Mouse (Mus musculus) heart, postnatal 0 days (tissue): ENCODE data around the gene Manbal. TPM values are rescaled to one million over a fixed set of nuclear protein-coding genes. Genes with fewer than 3 reads are reported as not detected.

Experiments used
- ATAC-seq: fragments of 200-750 bp; cut with Nextera tagmentation; 2 replicates; pipeline ENCODE4 v1.8.0; 2017; ENCODE audit warnings: low read depth, moderate number of reproducible peaks, moderate library complexity; ENCODE audit not compliant: insufficient read depth
- DNase-seq: peaks from one replicate; pipeline ENCODE4 v3.0.0-alpha.2; 2016; ENCODE audit warnings: low spot score
- H3K27ac ChIP-seq: fragments of 300-500 bp; sonication (generic); 2 replicates; pipeline ENCODE4 v1.5.1; 2014; ENCODE audit warnings: low read depth, mild to moderate bottlenecking
- H3K27me3 ChIP-seq: fragments of 300-500 bp; sonication (generic); 2 replicates; pipeline ENCODE4 v1.6.1; 2014; ENCODE audit warnings: low read length, mixed read lengths; ENCODE audit not compliant: control insufficient read depth, insufficient read depth
- H3K36me3 ChIP-seq: fragments of 300-500 bp; sonication (generic); replicated peaks from 2 replicates; pipeline ENCODE4 v1.6.1; 2014; ENCODE audit warnings: low read length, mixed read lengths; ENCODE audit not compliant: control insufficient read depth, insufficient read depth
- H3K4me1 ChIP-seq: fragments of 300-500 bp; sonication (generic); 2 replicates; pipeline ENCODE4 v1.6.1; 2014; ENCODE audit warnings: antibody characterized with exemption; ENCODE audit not compliant: control insufficient read depth, insufficient read depth
- H3K4me2 ChIP-seq: fragments of 300-500 bp; sonication (generic); 2 replicates; pipeline ENCODE4 v1.6.1; 2014; ENCODE audit warnings: low read depth, mild to moderate bottlenecking, low read length, moderate library complexity
- H3K4me3 ChIP-seq: fragments of 300-500 bp; sonication (generic); 2 replicates; pipeline ENCODE4 v1.5.1; 2014; ENCODE audit warnings: low read depth, low read length
- H3K9ac ChIP-seq: fragments of 300-500 bp; sonication (generic); replicated peaks from 2 replicates; pipeline ENCODE4 v1.6.1; 2014; ENCODE audit warnings: low read depth, low read length, mixed read lengths
- H3K9me3 ChIP-seq: fragments of 300-500 bp; sonication (generic); replicated peaks from 2 replicates; pipeline ENCODE4 v1.6.1; 2016; ENCODE audit warnings: low read length; ENCODE audit not compliant: control insufficient read depth
- CTCF ChIP-seq: IDR thresholded peaks from 2 replicates; pipeline ENCODE4 v1.5.1; 2016; ENCODE audit warnings: antibody characterized with exemption, control low read depth, low read depth
- EP300 ChIP-seq: IDR thresholded peaks from 2 replicates; pipeline ENCODE4 v1.6.1; 2016; ENCODE audit warnings: antibody characterized with exemption, low read depth
- WGBS: fragments of 180-500 bp; shearing (Covaris S2); extraction: QIAGEN DNeasy Blood & Tissue Kit; methylation state at CpG from one replicate; pipeline ENCODE4 v1.1.7; 2014; 5-methylcytosine and 5-hydroxymethylcytosine counted together
- polyA plus RNA-seq: library from polyadenylated mRNA; unstranded; fragments of >200 nt; fragmentation: Nextera tagmentation; extraction: Ambion mirVana; gene quantifications from 2 replicates; pipeline ENCODE4 v1.2.1, GENCODE M21; 2015
- total RNA-seq: library from RNA; depleted of rRNA; stranded (reverse); fragments of >200 nt; gene quantifications from 2 replicates; pipeline ENCODE4 v1.2.3, GENCODE M21; 2014; ENCODE audit warnings: low replicate concordance; rRNA removed

The Manbal gene
- total and polyA plus RNA-seq, 2 experiments from 2014 or later = 23.6 to 55.5 TPM

DNA sequence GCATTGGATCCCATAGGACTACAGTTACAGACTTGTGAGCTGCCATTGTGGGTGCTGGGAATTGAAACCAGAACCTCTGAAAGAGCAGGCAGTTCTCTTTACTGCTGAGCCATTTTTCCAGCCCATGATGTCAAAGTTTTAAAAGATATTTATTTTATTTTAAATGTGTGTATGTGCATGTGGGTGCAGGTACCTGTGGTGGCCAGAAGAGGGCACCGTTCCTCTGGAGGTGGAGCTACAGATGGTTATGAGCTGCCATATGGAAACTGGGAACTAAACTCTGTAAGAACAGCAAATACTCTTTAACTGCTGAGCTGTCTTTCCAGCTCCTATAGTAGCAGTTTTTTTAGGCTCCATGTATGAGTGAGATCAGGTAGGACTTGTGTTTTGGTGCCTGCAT, 74.0 kb downstream of the Manbal start:
- Histone ChIP-seq H3K27me3 (no peaks in the 10 kb centered on the region), H3K4me1 (no peaks in the 10 kb centered on the region), H3K4me2 (no peak overlapping the region), H3K9ac (no peak overlapping the region), H3K9me3 (no peaks in the 10 kb centered on the region), H3K4me3 (no peak overlapping the region), H3K36me3 (0 out of 2 replicates have a peak, but pooled peaks cover 9% of the 10 kb centered on the region), H3K27ac (no peak overlapping the region)
- no peak for ATAC-seq
- 88% methylated on average over 1 of the region's 1 CpGs for WGBS
- DNase-seq = no peak
- no peak for TF ChIP-seq EP300
- no peak for TF ChIP-seq CTCF

Other genes with a start within 250 kb of the Manbal start
- gene Samhd1, start 232.3 kb upstream of the Manbal start, total RNA-seq = 9.0 and 22.6 TPM in 2 replicates
- gene Samhd1, start 232.3 kb upstream of the Manbal start, polyA plus RNA-seq = 12.1 and 13.0 TPM in 2 replicates
- gene Rbl1, start 163.1 kb upstream of the Manbal start, total RNA-seq = 18.5 and 21.8 TPM in 2 replicates
- 6.0 and 6.9 TPM in 2 replicates for gene Rbl1, start 163.1 kb upstream of the Manbal start, polyA plus RNA-seq
- 147 and 172 TPM in 2 replicates for gene Rpn2, start 88.6 kb upstream of the Manbal start, total RNA-seq
- gene Rpn2, start 88.6 kb upstream of the Manbal start, polyA plus RNA-seq = 78.8 and 81.1 TPM in 2 replicates
- gene Mroh8, start 88.0 kb upstream of the Manbal start, total RNA-seq = 0.69 TPM in 1 of 2 replicates, not detected in the other
- 0.16 and 0.20 TPM in 2 replicates for gene Mroh8, start 88.0 kb upstream of the Manbal start, polyA plus RNA-seq
- not detected in 2 replicates for gene Ghrh, start 20.1 kb upstream of the Manbal start, total RNA-seq
- not detected in 2 replicates for gene Ghrh, start 20.1 kb upstream of the Manbal start, polyA plus RNA-seq
- gene Src, start 50.9 kb downstream of the Manbal start, total RNA-seq = 14.2 and 15.5 TPM in 2 replicates
- 2.5 and 2.9 TPM in 2 replicates for gene Src, start 50.9 kb downstream of the Manbal start, polyA plus RNA-seq
- gene Nnat, start 192.5 kb downstream of the Manbal start, total RNA-seq = 23.8 and 27.9 TPM in 2 replicates
- 13.1 and 13.8 TPM in 2 replicates for gene Nnat, start 192.5 kb downstream of the Manbal start, polyA plus RNA-seq
- 33.1 and 35.5 TPM in 2 replicates for gene Blcap, start 203.7 kb downstream of the Manbal start, total RNA-seq
- gene Blcap, start 203.7 kb downstream of the Manbal start, polyA plus RNA-seq = 48.9 and 49.5 TPM in 2 replicates